Mouse (Mus musculus): ENCODE results near the gene Pdx1. TPM values are rescaled to one million over a fixed set of nuclear protein-coding genes. Genes with fewer than 3 reads are reported as not detected.

Pdx1 gene
- not detected for total RNA-seq (2021)
- long read RNA-seq, experiment 1: 0 reads
- long read RNA-seq, experiment 2: 0 reads

GRCm38 (mm10) chr5:147269926-147270672 lies at the start of gene Pdx1:
Gene Pdx1 (plus strand): TSS chr5:147269959.
- DNase-seq: no peak

DNA sequence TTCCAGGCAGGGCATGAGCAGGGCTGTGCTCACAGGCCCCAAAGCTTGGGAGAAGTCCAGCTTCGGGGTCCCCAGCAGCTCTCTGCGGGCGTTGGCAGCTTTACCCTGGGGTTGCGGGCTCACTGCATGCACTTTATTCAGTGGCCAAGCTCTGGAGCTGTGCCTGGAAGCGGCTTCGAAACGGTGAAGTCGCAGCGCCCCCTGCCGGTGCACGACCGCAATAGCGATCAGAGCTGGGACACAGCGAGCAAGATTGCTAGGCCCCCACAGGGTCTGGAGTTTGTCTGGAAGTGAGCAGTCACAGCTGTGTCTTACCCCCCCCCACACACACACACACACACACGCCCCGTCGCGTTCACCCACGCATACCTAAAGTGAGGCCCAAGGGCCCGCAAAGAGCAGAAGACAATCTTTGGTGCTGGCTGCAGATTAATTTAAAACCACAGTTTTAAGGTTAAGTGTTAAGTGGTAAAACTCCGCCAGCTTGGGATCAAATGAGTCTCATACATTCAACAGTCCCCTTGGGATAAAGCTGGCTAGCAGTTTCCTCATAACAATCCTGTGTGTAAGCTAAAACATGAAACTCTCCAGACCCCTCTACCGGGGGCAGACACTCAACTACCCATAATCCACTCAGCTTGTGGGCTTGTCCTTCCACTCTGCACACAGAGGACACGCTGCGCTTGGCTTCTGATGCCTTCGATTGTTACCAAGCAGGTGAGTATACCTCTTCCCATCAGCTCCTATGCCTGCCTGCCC lies 42.2 kb upstream of the Pdx1 start:
- peak; percentile 66 to 91 for DNase-seq

DNA sequence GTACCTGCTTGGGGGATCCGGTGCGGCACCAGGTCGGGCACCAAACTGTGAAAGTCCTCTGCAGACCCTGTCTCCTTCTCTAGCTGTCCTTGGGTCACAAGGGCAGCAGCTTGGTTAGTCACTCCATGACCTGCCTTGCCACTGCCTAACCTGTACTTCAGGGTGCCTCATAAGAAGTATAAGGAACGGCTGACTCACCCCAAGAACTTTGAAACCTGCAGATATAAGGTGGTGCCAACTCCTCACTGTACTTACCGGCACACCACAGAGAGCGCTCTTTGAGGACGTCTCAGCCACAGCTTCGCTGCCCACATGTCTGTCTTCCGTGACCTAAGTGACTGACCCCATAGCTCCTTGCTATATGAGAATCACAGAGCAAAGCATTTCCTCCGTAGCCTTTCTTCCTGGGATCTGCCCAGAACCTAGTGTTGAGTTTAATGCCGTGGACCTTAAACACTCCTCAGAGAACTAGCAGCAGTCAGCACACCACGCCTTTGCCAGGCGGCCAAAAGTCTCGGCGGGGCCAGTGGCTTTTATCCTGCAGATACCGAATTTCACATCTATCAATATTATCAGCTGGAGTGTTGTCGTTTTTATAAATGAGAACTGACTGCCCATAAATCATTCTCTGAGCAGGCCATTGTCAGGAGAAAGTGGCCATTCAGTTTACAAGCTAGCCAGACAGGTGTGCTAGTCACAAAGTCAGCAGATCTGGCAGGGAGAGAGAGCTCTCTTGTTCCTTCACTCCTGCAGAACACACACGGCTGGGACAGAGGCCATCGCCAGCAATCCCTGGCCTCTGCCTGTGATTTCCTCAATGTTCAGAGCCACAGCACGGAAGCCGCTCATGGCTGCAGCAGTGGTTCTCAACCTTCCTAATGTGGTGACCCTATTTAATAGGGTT lies 34.1 kb upstream of the Pdx1 start:
- DNase-seq: no peak

DNA sequence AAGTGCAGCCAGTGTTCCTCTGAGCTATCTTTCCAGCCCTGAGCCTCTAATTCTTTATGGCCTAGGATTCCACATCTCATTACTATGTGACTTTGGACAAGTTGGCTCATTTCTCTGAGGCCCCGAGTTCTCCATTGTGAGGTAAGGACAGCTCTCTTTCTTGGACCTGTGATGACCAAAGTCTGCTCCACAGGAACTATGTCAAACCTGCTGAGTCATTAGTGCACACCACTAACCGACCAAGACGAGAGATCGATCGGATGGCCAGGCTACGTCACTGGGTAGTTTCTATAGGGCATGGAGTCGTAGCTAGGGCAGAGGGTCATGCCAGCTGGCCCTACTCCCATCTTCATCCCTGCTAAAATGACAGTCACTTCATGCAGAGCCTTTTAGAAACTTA lies 25.9 kb upstream of the Pdx1 start:
- no peak for DNase-seq

DNA sequence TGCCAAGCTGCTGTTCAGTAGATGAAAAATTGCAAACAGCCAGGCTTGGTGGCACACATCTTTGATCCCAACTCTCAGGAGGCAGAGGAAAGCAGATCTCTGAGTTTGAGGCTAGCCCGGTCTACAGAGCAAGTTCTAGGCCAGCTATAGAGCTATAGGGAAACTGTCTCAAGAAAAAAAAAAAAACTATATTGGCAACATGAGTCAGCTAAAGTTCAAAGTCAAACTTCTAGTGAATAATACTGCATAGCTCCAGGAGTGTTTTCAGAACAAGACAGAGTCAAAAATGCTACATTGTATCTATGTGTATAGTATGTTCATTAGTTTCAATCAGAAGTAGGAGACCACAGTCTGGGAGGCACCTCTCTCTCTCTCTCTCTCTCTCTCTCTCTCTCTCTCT lies 9.6 kb upstream of the Pdx1 start:
- DNase-seq: no peak

DNA sequence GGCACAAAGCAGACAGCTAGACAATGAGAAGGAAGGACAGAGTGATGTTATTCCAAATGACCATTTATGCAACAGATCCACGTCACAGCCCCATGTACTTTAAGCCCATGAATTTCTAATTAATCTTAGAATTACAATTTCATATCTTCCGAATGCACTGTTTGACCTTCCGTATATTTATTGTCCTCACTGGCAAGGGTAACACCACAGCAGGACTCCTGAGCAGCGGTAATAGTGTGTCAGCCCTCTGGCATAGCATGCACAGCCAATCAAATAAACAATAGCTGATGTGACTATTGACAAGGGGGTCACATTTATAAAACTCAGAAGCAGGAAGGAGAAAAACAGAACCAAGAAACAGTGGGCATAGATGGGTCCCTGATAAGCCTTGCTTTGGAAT lies 9.0 kb upstream of the Pdx1 start:
- DNase-seq: no peak

DNA sequence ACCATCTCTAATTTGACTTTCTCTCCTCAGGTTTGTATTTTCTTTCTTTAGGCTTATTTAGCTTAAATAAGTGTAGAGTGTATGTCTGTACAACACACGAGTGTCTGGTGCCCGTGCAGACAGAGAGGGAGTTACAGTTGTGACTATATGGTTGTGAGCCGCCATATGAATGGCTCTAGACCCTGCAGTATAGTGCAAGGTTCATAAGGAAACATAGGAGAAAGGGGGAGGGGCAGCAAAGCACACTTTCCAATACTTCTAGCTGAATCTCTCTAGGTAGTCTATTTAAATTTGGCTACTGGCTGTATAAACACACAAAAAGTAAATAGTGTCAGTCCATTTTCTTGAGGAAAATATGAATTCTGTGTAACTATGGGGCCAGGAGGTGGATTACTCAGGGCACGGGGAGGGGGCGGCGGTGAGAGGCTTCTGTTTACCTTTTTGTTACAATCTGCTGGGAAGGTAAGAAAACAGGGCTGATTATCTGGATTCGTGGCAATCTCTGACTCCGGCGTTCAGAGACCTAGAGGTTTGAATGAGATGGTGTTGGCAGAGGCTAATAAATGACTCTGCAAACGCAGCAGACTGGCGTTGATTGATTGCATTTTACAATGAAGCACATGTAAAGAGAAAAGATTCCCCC lies 7.7 kb upstream of the Pdx1 start:
- DNase-seq: no peak

- no peak for DNase-seq
These were observed 5.8 kb upstream of the Pdx1 start for GRCm38 (mm10) chr5:147263945-147264344.

- no peak for DNase-seq
These were observed 2.3 kb upstream of the Pdx1 start for GRCm38 (mm10) chr5:147267434-147267833.

GRCm38 (mm10) chr5:147268728-147269127 lies 1.0 kb upstream of the Pdx1 start:
- no peak for DNase-seq

- no peak for DNase-seq
These were observed 388 bp upstream of the Pdx1 start for GRCm38 (mm10) chr5:147269371-147269770.

DNA sequence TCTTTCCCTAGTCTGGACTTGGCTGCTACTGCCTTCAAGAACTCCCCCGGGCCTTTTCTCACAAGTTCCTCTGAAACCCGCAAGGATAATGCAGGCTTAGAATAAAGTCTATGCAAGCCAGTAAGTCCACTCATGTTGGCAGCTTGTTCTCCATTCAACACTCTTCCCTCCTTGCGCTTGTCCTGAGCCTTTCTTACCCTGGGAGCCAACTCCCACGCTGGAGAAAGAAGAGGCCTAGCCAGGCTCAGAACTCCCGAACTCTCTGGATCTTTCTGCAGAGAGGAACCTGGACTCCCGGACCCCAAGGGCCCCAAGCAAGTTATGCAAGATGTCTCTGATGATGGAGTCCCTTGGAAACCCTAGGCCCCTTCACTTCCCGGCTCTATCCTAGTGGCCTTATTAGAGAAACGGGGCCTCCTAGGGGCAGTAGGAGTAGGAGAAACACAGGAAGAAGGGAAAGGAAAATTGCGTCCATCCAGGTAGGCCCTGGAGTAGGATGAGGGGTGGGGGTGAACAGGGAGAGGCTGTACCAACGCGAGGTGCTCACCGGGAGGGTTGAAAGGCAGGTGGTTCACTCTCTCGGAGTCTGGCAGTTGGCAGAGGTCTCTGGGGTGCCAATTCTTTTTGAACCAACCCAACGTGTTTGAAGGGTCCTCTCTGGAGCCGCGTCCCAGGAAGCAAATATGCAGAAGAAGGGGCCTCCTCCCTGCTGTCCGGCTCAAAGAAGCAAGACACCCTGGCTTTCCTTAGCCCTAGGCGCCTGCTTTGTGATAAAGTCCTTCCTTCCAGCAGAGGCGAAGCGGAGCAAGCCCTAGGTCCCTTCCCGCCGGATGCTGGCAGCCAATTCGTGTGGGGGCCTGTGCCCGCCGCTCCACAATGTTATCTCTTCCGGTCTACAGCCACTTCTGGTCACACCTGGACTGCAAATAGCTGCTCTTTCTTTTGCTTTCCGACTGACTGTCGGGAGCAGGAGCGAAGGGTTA lies 1.2 kb downstream of the Pdx1 start:
- no peak for DNase-seq

DNA sequence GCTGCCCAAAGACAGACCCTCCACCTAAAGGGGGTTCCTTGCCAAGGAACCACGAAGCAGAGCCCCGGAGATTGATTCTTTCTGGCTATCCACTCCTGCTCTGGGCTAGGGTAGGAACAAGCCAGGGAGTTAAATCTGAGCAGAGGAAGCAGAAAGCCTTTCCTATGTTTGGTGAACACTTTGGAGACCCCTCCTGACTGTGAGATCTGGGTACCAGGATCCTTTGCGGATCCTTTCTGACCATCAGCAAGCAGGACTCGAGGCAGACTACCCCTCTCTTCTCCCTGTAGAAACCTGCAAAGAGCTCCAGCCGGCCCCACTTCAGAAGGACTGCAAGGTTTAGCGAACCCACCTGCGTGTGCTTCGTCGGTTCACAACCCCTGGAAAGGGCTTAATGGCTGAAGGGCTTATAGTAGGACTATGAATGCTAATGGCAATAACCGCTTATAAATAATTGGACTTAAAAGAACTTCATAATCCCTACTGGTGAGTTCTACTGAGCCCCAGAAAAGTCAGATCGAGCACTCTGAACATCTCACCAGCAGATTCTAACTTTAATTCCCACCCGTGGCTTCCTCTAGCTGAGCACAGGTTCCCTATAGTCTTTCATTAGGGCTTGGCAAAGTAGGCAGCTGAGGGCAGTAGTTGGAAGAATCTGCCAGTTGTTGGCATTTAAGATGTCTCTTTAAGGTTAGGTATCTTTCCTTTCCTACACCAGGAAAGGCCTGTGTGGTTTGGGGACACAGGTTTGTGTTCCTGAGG lies 2.5 kb downstream of the Pdx1 start:
- DNase-seq: no peak

GRCm38 (mm10) chr5:147272808-147273345 lies 3.1 kb downstream of the Pdx1 start:
- no peak for DNase-seq

DNA sequence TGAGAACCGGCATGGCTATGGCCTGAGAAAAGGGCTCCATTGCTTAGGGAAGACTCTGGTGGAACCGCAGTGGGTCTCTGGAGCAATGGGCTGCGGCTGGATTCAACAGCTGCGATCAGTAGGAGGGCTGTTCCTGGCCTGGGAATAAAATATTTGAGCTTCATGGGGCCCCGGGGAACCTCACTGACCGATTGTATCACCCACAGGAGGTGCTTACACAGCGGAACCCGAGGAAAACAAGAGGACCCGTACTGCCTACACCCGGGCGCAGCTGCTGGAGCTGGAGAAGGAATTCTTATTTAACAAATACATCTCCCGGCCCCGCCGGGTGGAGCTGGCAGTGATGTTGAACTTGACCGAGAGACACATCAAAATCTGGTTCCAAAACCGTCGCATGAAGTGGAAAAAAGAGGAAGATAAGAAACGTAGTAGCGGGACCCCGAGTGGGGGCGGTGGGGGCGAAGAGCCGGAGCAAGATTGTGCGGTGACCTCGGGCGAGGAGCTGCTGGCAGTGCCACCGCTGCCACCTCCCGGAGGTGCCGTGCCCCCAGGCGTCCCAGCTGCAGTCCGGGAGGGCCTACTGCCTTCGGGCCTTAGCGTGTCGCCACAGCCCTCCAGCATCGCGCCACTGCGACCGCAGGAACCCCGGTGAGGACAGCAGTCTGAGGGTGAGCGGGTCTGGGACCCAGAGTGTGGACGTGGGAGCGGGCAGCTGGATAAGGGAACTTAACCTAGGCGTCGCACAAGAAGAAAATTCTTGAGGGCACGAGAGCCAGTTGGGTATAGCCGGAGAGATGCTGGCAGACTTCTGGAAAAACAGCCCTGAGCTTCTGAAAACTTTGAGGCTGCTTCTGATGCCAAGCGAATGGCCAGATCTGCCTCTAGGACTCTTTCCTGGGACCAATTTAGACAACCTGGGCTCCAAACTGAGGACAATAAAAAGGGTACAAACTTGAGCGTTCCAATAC lies 4.7 kb downstream of the Pdx1 start:
- DNase-seq: no peak

- DNase-seq: no peak
These were observed 6.0 kb downstream of the Pdx1 start for GRCm38 (mm10) chr5:147275761-147276160.

DNA sequence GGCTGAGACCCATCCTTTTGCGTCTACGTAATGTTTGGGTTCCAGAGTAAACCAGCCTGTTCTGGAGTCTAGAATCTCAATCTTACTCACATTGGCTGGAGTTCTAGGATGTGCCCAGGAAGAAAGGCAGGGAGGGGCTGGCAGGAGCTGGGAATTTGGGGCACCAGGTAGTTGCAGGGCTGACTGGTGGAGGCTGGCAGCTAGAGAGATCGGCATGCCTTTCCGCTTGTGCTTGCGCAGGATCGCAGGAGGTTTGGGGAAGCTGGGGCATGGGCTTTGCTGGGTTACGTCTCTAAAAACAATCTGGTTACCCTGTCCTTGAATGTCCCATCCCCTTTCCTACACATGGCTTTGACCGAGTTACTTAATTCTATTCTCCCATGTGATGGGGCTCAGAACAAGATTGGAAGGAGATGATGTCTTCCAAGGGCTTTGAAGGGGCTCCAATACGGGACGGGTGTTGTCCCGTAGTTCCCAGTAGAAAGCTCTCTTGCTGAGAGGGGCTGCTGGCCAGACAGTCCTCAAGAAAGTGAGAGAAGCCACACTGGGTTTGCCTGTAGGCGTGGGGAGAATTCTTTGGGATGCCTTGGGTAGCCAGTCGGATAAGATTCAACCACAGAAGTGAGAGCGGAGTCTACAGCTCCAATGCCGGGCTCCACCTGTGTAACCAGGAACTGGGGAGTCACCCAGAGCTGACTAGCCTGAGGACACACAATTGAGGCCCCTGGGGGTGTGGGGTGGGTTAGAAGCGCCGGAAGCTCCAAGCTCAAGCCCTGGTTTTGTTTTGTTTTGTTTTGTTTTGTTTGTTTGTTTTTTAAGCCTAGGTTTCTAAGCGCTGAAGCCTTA lies 7.2 kb downstream of the Pdx1 start:
- no peak for DNase-seq

- no peak for DNase-seq
These were observed 7.8 kb downstream of the Pdx1 start for GRCm38 (mm10) chr5:147277547-147277925.
